Mouse (Mus musculus): Measurements from ENCODE around the gene Serpina3g.

The Serpina3g gene

DNA sequence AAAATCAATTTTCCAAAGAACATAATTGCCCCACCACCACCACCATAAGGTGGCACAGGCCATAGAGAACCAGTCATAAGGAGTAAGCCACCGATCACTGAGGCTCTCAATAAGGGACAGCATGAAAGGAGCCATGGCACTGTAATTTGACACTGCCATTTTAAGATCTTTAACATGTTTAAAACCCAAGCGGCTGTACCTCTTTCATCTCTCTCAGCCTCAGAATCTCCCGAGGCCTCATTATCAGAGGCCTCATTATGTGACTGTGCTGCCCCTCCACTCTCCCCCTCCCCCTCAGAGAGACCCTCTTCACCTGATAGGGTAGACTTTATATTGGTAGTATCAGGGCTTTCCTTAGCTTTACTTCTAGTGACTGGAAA lies 43.0 kb downstream of the Serpina3g start:
- DNase-seq (ENCODE audit: low read depth, low spot score), result no peak

DNA sequence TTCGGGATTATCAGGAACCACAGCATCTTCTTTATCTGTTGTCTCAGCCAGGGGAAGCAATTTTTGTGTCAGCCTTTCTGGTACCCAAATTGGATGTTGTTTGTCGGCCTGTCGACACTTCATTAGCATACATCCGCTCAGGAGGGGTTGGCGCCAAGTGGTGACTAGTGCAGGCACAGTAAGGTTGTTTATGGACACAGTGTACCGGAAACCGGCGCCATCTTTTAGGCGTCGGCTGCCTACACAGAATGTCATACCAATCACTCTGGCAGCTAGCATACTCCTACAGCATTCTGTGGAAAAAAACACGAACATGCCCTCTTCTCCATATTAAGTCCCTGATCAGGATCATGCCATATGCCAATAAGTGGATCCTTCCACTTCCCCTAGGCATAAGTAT lies 47.3 kb downstream of the Serpina3g start:
- DNase-seq (ENCODE audit: low read depth, low spot score), result no peak

DNA sequence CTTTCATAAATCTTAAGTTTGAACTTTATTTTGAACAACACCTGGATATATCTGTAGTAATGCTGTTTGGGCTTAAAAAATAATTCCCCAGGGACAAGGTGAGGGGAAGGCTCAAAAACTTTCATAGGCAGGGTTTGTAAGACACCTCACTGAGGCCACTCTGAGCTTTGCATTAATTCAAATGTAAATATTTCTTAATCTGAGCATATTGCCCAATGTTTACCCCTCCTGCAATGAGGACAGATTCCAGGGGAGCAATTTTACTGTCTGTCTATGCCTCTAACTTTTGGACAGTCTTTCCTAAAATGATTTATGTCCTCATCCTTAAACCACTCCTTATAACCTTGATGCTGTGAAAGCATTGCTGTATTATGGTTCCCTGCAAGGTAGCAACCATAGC lies 52.3 kb downstream of the Serpina3g start:
- DNase-seq (ENCODE audit: low read depth, low spot score), result no peak

DNA sequence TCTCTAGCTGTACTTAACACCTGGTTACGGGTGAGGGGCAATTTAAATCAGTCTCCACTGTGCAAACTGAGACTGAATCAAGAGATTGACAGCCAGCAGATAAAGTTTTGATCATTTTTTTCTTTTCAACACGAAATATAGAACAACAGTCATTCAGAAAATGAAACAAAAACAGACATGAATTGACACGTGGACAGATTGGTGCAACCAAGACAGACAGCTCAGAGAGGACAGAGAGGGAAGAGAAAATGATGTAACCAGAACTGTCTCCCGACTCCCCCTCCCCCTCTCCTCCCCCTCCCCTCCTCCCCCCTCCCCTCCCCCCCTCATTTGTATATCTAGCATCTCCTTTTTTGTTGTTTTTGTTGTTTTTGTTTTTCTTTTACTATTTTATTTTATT lies 53.8 kb downstream of the Serpina3g start:
- peak; percentile 56 for DNase-seq (ENCODE audit: low read depth, low spot score)

All from A20 (cell line).